Mouse (Mus musculus) lung, embryonic 16.5 days (tissue): ENCODE measurements at regions not wholly inside any gene's neighbourhood (a gene's known extent, or its start where the extent isn't known, plus 50 kb on each side); places are given as distances from the start of the nearest gene placed in this dataset.
"Not testable (repeated sequence)": the region's sequence is repeated elsewhere in the genome, so short reads cannot be mapped to it uniquely, and the experiment has no call there.

ENCODE experiments used
- ATAC-seq: fragments of 200-750 bp; cut with Nextera tagmentation; 2 replicates; pipeline ENCODE4 v1.8.0; 2017; ENCODE audit warnings: low read depth, mild to moderate bottlenecking, moderate library complexity
- H3K27ac ChIP-seq: fragments of 300-500 bp; sonication (generic); 2 replicates; pipeline ENCODE4 v1.5.1; 2014; ENCODE audit warnings: mild to moderate bottlenecking, control low read depth, low read length
- H3K27me3 ChIP-seq: fragments of 300-500 bp; sonication (generic); 2 replicates; pipeline ENCODE4 v1.6.1; 2014; ENCODE audit warnings: low read depth, low read length, mixed read lengths; ENCODE audit not compliant: control insufficient read depth, insufficient read depth
- H3K36me3 ChIP-seq: fragments of 300-500 bp; sonication (generic); 2 replicates; pipeline ENCODE4 v1.6.1; 2014; ENCODE audit warnings: low read length; ENCODE audit not compliant: control insufficient read depth, insufficient read depth
- H3K4me1 ChIP-seq: fragments of 300-500 bp; sonication (generic); replicated peaks from 2 replicates; pipeline ENCODE4 v1.6.1; 2014; ENCODE audit warnings: low read length, mixed read lengths; ENCODE audit not compliant: control insufficient read depth, insufficient read depth
- H3K4me2 ChIP-seq: fragments of 300-500 bp; sonication (generic); 2 replicates; pipeline ENCODE4 v1.6.1; 2014; ENCODE audit warnings: low read depth, low read length, control low read depth
- H3K4me3 ChIP-seq: fragments of 300-500 bp; sonication (generic); 2 replicates; pipeline ENCODE4 v1.5.1; 2014; ENCODE audit warnings: mild to moderate bottlenecking, low read length, control low read depth
- H3K9ac ChIP-seq: fragments of 300-500 bp; sonication (generic); 2 replicates; pipeline ENCODE4 v1.6.1; 2014; ENCODE audit warnings: low read length, control low read depth
- H3K9me3 ChIP-seq: fragments of 300-500 bp; sonication (generic); 2 replicates; pipeline ENCODE4 v1.6.1; 2016; ENCODE audit warnings: low read length; ENCODE audit not compliant: control insufficient read depth
- WGBS: fragments of 180-500 bp; shearing (Covaris S2); extraction: QIAGEN DNeasy Blood & Tissue Kit; methylation state at CpG from one replicate; pipeline ENCODE4 v1.1.7; 2014; 5-methylcytosine and 5-hydroxymethylcytosine counted together

- no peak overlapping the region for H3K27ac ChIP-seq
- H3K4me1 ChIP-seq, result no peaks in the 10 kb centered on the region; the same call in 1 of the 2 replicates
- H3K4me3 ChIP-seq, result no peak overlapping the region
- no peak overlapping the region for H3K9ac ChIP-seq
- H3K4me2 ChIP-seq, result no peak overlapping the region
- no peaks in the 10 kb centered on the region for H3K36me3 ChIP-seq
- 36% methylated on average over 8 of the region's 8 CpGs for WGBS
- no peaks in the 10 kb centered on the region for H3K27me3 ChIP-seq
- no peaks in the 10 kb centered on the region for H3K9me3 ChIP-seq
- ATAC-seq, result peak; percentile 52
These were observed 96.6 kb downstream of the H2al2a start for GRCm38 (mm10) chr2:17900202-17900601.

- no peaks in the 10 kb centered on the region for H3K36me3 ChIP-seq
- H3K9ac ChIP-seq, result no peak overlapping the region
- no peaks in the 10 kb centered on the region for H3K27me3 ChIP-seq
- H3K4me1 ChIP-seq, result no peaks in the 10 kb centered on the region; the same call in 1 of the 2 replicates
- H3K9me3 ChIP-seq, result no peaks in the 10 kb centered on the region
- ATAC-seq, result no peak
- no peak overlapping the region for H3K4me2 ChIP-seq
- H3K4me3 ChIP-seq, result no peak overlapping the region
- H3K27ac ChIP-seq, result no peak overlapping the region
- WGBS, result 28% methylated on average over 3 of the region's 3 CpGs
These were observed 98.0 kb downstream of the H2al2a start for GRCm38 (mm10) chr2:17898780-17899179.

- ATAC-seq, result no peak
- H3K4me1 ChIP-seq, result no peaks in the 10 kb centered on the region; the same call in 1 of the 2 replicates
- no peaks in the 10 kb centered on the region for H3K9me3 ChIP-seq
- no peak overlapping the region for H3K4me2 ChIP-seq
- H3K27me3 ChIP-seq, result no peaks in the 10 kb centered on the region
- no peak overlapping the region for H3K4me3 ChIP-seq
- no peak overlapping the region for H3K27ac ChIP-seq
- 93% methylated on average over 2 of the region's 2 CpGs for WGBS
- no peaks in the 10 kb centered on the region for H3K36me3 ChIP-seq
- no peak overlapping the region for H3K9ac ChIP-seq
These were observed 100.7 kb downstream of the H2al2a start for GRCm38 (mm10) chr2:17896036-17896435.

GRCm38 (mm10) chr2:17892661-17893060, 104.1 kb downstream of the H2al2a start:
- H3K9me3 ChIP-seq, H3K4me2 ChIP-seq, ATAC-seq, H3K27me3 ChIP-seq, H3K27ac ChIP-seq, H3K4me1 ChIP-seq, H3K9ac ChIP-seq, H3K4me3 ChIP-seq, H3K36me3 ChIP-seq: not testable (repeated sequence)
- WGBS, result 87% methylated on average over 7 of the region's 7 CpGs

GRCm38 (mm10) chr2:17887699-17888098, 109.1 kb downstream of the H2al2a start:
- ATAC-seq, result no peak
- no peaks in the 10 kb centered on the region for H3K4me1 ChIP-seq
- H3K4me2 ChIP-seq, result no peak overlapping the region
- H3K9me3 ChIP-seq, result no peaks in the 10 kb centered on the region
- H3K4me3 ChIP-seq, result no peak overlapping the region
- H3K27me3 ChIP-seq, result no peaks in the 10 kb centered on the region
- no peak overlapping the region for H3K9ac ChIP-seq
- H3K27ac ChIP-seq, result no peak overlapping the region
- H3K36me3 ChIP-seq, result no peaks in the 10 kb centered on the region
- 54% methylated on average over 3 of the region's 3 CpGs for WGBS

GRCm38 (mm10) chr2:17882389-17882788, 114.4 kb downstream of the H2al2a start:
- Histone ChIP-seq H3K9ac (no peak overlapping the region), H3K4me3 (no peak overlapping the region), H3K36me3 (no peaks in the 10 kb centered on the region), H3K27ac (no peak overlapping the region), H3K4me2 (no peak overlapping the region), H3K9me3 (no peaks in the 10 kb centered on the region), H3K4me1 (0 out of 2 replicates have a peak, but pooled peaks cover 5% of the 10 kb centered on the region), H3K27me3 (no peaks in the 10 kb centered on the region)
- ATAC-seq, result no peak
- 72% methylated on average over 12 of the region's 12 CpGs for WGBS

GRCm38 (mm10) chr2:17880800-17881717, 115.7 kb downstream of the H2al2a start:
- H3K9me3 ChIP-seq, result no peaks in the 10 kb centered on the region
- no peaks in the 10 kb centered on the region for H3K36me3 ChIP-seq
- ATAC-seq, result peak; percentile 71
- H3K4me1 ChIP-seq, result 0 out of 2 replicates have a peak, but pooled peaks cover 5% of the 10 kb centered on the region
- H3K4me3 ChIP-seq, result no peak overlapping the region
- no peak overlapping the region for H3K9ac ChIP-seq
- H3K27ac ChIP-seq, result peak overlapping the region; percentile 50
- H3K4me2 ChIP-seq, result no peak overlapping the region
- H3K27me3 ChIP-seq, result no peaks in the 10 kb centered on the region
- WGBS, result 39% methylated on average over 11 of the region's 11 CpGs

- Histone ChIP-seq H3K4me1 (0 out of 2 replicates have a peak, but pooled peaks cover 5% of the 10 kb centered on the region), H3K27ac (no peak overlapping the region), H3K9ac (no peak overlapping the region), H3K36me3 (no peaks in the 10 kb centered on the region), H3K9me3 (no peaks in the 10 kb centered on the region), H3K4me2 (no peak overlapping the region), H3K27me3 (no peaks in the 10 kb centered on the region), H3K4me3 (no peak overlapping the region)
- ATAC-seq, result no peak
- 67% methylated on average over 1 of the region's 1 CpGs for WGBS
These were observed 118.9 kb downstream of the H2al2a start for GRCm38 (mm10) chr2:17877901-17878300.

GRCm38 (mm10) chr2:17876942-17877341, 119.8 kb downstream of the H2al2a start:
- H3K27ac ChIP-seq, result no peak overlapping the region
- no peak overlapping the region for H3K4me3 ChIP-seq
- no peaks in the 10 kb centered on the region for H3K27me3 ChIP-seq
- 0 out of 2 replicates have a peak, but pooled peaks cover 5% of the 10 kb centered on the region for H3K4me1 ChIP-seq
- no peaks in the 10 kb centered on the region for H3K36me3 ChIP-seq
- WGBS, result 82% methylated on average over 3 of the region's 3 CpGs
- no peak for ATAC-seq
- H3K9me3 ChIP-seq, result no peaks in the 10 kb centered on the region
- H3K4me2 ChIP-seq, result no peak overlapping the region
- no peak overlapping the region for H3K9ac ChIP-seq
